Mouse (Mus musculus) naive thymus-derived CD4-positive, alpha-beta T cell, adult 2 months (primary cell): ENCODE measurements around the gene Snupn.

Source experiments
- DNase-seq: peaks from one replicate; pipeline ENCODE4 v3.0.0-alpha.2; 2011; ENCODE audit warnings: low read depth

Snupn gene

GRCm38 (mm10) chr9:57012393-57012792 is 61.7 kb downstream of the Snupn start:
- no peak for DNase-seq

GRCm38 (mm10) chr9:57012895-57013294 is 62.2 kb downstream of the Snupn start:
- DNase-seq, result no peak

GRCm38 (mm10) chr9:57013756-57014155 is 63.1 kb downstream of the Snupn start:
- DNase-seq, result no peak

GRCm38 (mm10) chr9:57014766-57015165 is 64.1 kb downstream of the Snupn start:
- DNase-seq, result no peak

GRCm38 (mm10) chr9:57017631-57018030 is 67.0 kb downstream of the Snupn start:
- no peak for DNase-seq

GRCm38 (mm10) chr9:57031756-57032155 is 81.1 kb downstream of the Snupn start:
- no peak for DNase-seq
